Mouse (Mus musculus) T-helper 1 cell (primary cell): ENCODE data around the gene Etl4.

Experiments
- in situ Hi-C: fragments of 300-600 bp; cut with MboI, MseI; formaldehyde crosslinking; loops from one replicate; pipeline ENCODE4 v1.15.1; 2025; ENCODE audit warnings: high pct_unique_total_duplicates

Etl4 gene

DNA sequence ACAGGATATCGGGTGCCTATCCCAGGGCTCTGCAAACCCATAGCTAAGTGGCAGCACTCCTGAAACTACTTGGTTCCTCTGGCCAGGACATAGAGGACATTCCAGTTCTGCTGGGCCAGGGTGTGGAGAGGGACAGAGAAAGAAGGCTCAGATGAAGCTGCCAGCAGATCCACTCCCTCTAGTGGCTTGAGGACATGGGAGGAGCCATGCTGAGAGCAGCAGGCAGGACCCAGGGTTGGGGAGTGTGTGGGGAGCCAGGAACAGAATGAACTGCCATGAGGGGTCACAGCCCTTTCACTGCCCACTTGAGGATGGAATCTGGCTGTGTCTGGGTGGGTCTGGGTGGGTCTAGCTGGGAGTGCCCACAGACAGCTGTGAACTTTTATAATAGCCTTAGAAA lies 784.2 kb downstream of the Etl4 start:
- in situ Hi-C loops = no loop called here

DNA sequence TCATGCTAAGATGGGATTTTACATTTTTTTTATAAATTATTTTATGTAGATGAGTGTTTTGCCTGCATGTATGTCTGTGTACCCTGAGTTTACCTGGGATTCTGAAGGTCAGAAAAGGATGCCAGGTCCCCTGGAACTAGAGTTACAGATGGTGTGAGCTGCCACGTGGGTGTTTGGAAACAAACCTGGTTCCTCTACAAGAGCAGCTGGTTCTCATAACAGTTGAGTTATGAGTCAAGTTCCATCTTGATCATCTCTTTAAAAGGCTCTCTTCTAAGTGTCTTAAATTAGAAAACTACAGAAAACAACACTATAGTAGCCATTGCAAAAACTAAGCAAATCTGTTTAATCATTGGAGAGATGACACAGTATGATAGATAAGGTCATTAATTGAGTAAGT lies 788.1 kb downstream of the Etl4 start:
- in situ Hi-C loops = no loop called here

DNA sequence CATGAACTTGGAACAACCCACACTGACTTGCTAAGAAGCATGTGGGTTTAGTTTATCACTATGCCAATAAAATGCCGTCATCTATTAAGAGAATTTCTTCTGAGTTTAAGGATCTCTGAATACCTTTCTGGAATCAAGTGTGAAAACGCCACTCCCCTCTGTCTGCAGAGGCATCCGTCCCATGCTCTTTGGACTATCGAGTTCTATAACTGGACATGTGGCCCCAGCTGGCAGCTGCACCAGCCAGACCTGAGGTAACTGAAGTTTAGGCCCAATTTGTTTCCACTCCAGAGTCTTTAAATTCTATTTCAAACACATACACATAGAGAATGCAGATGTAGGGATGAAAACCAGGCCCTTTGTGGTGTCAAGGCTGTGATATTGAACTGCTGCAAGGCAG lies 795.5 kb downstream of the Etl4 start:
- in situ Hi-C loops = no loop called here

DNA sequence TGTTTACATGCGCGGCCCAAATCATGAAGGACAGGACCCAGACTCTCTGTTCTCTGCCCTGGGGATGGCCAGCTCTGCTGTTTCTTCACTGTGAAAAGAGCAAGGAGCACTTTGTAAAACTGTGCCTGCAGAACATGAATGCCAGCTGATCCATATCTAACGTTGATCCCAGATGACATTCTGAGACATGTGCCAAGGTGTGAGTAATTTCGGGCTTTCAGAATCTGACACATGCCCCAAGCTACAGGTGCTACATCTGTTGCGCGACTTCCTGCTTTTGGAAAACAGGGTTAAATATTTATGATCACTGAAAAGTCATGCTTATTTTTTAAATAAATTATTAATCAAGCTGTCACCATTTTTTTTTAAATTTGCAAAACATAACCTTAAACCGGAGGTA lies 801.0 kb downstream of the Etl4 start:
- in situ Hi-C loops = no loop called here

DNA sequence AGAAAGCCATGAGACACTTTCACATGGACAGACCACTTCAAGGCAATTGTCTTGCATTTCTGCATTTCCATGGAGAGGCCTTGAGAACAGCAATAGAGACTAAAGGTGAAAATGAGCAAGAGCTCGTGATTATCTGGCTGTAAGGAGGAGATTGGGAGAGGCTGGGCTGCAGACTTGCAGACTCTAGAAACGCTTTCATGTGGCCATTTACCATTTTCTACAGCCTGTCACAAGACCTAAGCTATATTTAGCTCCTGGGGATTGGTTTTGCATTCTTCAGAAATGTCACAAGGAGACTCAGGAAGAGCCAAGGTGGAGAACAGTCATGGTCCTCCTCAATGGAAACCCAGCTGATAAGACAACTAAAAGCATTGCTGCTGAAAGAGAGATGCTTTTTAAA lies 801.4 kb downstream of the Etl4 start:
- in situ Hi-C loops = no loop called here

DNA sequence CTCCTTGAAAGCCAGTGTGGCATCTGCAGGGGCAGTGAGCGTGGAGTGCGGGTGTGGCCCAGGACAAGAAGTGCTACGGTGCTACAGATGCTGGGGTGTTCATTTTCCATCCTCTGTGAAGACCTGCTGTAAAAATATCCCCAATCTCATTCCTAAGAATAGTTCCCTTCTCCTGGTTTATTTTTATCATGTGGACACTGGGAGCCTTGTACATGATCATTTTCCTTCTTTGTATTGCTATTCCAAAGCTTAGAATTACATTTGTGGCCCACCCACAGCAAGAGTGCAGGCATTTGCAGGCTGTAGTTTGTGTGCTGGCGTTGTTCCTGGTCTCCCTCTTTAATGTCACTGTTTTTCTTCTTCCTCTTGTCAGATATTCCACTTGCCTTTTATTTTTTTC lies 809.5 kb downstream of the Etl4 start:
- in situ Hi-C loops = no loop called here

DNA sequence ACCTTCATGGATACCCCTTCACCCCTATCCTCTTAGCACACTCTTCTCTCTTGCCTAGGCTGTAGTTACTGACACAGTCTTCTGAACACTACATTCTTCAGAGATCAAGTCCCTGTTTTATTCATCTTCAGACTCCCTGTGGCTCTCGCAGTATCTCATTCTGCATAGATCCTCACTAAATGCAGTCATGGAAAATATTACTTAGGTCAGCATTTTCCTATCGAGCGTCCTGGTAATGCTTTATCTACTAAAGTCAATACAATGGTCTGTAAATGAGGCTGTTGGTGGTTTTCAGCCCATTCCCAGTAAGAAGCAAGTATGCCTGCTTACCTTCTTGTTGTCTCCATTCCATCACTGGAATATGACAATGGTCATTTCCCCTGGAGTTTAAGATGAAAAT lies 811.5 kb downstream of the Etl4 start:
- in situ Hi-C loops = no loop called here

DNA sequence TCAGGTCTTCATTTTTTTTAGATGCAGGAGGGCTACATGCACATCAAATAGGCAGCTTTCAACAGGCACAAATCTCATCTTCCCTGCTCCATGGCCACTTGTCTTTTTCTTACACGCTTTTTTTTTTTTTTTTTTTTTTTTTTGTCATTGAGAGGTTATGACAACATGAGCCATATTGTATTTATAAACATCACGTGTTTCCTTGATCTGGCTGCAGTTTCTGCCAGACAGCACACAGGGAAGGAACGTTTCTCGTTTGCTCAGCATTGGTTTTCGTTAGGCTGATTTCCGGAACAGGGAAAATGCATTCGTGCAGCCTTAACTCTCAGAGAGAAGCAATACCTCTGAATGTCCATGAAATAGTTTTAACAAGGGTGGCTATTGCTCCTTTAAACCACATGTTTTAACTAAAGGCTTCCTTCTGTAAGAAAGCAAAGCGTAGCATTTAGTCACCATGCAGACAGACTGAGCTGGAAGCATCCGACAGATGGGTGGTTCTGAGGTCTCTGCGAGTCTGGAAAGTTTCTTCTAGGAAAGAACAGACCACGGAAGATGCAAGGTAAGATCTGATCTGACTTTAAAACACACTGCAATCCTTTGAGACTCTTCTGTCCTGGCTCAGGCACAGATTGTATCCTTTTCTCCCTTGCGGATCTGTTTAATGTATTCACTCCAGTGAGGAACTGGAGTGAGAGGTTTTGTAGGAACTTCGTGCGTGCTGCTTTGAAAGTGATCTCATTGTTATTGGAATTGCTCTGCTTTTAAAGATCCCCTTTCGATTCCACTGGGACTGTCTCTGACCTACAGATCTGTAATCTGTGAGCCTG lies 812.8 kb downstream of the Etl4 start:
- in situ Hi-C loops = no loop called here

DNA sequence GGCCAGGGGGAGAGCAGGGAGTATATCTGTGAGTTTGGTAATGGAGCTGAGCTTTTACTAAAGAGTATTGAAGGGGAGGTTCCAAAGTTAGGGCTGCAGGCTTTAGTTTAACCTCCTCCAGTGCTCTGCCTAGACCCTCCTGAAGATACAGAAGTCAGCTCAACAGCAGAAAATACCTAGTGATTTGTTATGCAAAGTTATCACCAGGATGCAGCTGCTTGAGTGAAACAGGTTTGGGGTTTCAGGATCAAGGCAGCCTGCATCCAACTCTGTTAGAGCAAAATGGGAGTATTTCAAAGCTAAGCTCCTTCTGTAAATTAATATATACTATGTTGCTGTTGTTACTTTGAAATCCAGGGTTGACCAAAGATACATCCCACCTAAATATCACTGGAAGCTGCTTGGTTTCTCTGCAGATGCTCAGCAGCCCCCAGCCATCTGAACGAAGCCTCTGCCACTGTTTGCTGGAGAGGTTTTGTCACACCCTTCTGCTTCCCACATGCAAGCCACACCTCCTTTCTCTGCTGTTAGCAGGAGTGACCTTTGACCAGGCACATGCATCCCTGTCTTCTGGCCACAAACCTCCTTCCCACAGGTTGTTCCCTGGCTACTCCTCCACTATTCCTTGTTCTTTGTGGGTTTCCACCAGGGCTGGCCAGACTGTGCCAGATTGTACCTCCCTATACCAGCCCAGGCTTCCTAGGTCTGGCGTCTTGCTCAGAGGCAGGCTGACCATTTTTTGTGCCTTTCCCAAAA lies 814.6 kb downstream of the Etl4 start:
- in situ Hi-C loops = no loop called here

DNA sequence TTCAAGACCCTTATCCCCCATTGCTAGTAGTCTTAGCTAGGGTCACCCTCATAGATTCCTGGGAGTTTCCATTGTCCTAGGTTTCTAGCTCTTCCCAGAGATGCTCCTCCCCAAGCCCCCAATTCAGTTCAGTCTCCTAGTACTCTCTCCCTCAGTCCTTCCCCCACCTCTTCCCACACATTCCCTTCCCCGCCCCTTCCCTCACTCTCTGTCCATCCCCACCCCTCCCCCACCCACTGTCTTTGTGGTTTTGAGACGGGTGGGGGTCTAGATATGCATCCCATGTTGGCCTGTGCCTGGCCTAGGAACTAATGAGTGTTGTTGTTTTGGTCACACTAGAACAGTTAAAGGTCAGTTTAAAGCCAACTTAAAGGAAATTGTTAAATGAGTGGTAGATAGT lies 817.4 kb downstream of the Etl4 start:
- in situ Hi-C loops = no loop called here

DNA sequence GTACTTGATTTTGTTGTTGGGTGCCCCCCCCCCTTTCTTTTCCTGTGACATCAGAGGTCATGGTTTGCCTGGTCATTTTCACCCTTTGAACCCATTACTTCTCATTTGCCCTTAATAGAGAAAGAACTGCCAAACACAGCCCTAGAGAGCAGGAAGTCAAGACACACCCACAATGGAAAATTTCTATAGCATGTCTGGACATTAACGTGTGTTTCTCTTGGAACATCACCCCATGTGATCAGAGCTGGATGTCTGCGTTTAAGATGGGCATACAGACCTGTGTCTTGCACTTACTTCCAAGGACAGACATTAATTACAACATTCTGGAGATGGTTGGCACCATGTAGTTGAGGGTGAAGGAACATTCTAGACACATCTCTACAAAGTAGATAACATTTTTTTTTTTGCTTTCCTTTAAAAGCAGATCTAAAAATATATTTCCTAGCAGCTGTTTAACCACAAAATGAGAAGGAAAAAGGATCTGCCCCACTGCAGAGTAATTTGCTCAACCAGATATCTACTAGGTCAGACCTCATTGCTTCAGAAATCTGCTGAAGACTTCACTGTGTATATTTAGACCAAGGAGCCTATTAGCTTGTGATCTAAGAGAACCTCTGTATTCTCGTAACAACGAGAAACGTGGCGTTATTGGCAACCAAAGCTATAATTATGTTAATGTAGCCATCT lies 818.3 kb downstream of the Etl4 start:
- in situ Hi-C loops = no loop called here

DNA sequence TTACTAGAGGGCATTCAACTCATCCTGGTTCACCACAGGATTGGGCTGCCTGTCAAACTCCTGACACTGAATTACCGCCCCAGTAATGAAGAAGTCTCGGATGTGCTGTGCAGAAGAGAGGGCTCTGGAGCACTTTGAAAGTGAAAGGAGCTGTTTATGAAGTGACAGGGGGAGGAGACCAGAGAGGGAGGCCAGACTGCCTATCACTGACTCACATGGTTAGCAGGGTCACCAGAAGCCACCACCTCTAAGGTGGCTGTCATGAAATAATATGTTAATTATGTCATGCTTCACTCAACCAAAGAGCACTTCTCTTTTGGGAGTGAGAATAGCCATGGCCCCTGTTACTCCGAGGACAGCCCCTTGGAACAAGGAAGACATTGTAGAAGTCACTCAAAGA lies 825.9 kb downstream of the Etl4 start:
- in situ Hi-C loops = no loop called here

DNA sequence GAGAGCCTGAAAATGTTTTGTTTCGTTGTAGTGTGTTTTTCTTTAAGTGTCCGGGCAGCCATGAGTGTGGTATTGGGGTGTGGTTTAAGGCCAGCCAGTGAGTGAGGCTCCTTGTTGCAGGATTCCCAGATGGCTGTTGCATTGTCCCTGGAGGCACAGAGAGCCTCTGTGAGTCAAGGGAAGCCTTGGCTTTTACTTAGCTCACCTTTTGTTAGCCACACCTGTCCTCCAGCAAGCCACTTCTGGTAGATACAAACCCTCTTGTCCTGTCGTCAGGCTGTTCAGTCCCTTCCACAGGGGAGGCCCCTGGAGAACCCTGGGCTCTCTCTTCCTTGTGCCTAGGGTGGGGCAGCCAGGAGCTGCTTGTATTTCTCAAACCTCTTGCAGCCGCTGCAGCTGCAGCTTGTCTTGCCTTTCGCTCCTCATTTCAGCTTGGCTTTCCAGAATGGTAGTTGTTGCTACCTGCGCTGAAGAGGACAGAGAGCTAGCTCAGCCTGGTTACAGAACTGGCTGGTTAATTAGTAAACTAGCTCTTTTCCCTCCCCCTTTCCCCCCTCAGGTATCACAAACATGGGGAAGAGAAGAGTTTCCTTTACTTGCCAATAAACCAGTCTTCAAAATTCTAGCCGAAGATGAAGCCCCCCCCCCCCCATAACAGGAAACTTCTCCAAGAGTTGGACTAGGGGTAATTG lies 826.9 kb downstream of the Etl4 start:
- in situ Hi-C loops = no loop called here

DNA sequence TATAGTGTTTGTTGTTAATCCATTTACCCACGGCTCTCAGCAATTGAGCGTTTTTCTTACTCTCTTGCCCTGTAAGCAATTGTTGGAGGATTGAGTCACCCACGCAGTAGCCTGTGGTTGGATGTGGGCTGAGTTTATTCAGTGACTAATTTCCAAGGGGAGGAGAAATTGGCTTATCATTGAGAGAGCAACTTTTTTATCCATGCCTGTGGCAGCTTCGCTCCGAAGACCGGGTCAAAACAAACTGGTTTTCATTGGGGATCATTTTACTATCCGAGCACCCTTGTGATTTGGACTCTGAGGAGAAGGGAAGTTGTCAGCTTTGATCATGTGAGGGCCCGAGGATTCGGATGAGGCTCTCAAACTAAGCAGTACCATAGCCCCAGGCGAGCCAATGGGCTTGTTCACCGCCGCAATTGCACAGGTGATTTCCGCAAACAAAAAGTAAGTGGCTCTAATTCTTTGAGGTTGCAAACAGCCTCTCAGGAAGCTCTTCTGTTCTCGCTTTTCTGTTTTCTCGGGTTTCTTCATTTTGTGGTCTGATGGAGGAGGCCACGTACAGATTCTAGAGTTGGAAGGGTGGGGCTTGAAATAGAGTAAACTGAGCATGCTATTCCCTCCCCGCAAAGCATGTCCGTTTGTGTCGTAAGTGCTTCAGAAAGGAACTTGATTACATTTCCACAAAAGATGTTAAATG lies 827.7 kb downstream of the Etl4 start:
- in situ Hi-C loops = no loop called here

DNA sequence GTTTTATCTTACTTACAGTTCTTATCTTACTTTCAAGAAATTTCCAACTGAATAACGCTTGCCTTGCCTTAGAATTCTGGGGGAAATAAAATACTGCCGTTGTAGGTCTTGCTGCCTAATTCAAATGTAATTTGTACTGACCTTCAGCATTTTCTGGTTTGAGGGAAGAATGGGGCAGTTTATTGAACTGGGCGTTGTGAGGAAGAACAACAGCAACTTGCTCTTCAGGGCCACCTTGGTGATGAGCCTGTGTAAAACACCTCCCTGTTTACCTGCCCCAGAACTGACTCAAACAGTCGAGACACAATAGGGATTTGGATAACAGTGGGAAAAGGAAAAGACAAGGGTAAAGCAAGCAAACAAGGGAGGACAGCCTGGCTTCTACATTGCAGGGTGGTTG lies 828.3 kb downstream of the Etl4 start:
- in situ Hi-C loops = no loop called here

DNA sequence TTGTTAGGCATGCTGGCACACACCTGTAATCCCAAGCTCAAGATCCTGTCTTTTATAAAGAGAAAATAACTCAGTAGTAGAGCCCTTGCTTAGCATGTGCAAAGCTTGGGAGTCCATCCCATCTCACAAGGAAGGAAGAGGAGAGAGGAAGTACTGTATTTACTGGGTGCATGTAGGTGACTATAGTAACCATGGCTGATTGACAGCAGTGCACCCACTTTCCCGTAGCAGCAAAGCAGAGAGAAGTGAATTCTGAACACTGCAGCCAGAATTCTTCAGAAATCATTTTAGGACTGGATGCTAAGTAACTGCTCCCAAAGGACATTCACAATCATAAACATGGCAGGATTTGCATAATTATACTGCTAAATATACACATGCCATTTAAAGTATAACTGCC lies 838.1 kb downstream of the Etl4 start:
- in situ Hi-C loops = no loop called here

DNA sequence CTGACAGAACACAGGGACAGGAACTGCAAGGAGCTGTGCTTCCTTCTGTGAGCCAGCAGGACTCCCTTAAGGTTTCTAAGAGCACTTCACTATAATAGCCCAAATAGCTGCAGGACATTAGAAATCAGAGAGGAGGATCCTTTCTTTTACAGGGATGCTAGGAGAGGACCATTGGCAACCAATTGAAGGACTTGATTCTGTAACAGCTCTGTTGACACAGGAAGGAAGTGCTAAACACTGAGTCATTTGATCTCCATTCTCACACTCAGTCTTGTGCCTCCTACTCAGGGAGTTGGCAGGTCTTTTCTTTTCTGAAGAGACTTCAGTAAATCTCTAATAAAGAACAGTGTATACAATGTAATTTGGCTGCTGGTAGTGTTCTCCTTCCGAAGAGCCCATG lies 838.9 kb downstream of the Etl4 start:
- in situ Hi-C loops = no loop called here

DNA sequence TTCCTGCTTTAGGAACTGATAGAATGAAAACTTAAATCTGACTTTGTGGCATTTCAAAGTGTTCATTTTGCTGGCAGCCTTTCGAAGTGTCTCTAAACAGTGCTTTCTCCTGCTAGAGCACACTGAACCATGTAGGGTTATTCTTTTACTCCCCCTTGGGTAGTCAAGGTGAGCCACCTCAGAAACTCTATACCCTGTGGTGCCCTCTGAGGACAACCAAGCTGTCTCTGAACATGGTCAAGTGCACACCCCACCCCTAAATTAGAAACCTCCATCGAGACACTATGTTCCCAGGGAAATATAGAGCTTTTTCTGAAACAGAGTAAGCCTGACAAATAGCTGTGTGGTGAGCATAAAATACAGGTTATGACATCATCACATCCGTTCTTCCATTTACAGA lies 840.1 kb downstream of the Etl4 start:
- in situ Hi-C loops = loop anchor here (10.0 kb wide), 1 partner anchor 905 kb away; no protein-coding TSS in a partner anchor

DNA sequence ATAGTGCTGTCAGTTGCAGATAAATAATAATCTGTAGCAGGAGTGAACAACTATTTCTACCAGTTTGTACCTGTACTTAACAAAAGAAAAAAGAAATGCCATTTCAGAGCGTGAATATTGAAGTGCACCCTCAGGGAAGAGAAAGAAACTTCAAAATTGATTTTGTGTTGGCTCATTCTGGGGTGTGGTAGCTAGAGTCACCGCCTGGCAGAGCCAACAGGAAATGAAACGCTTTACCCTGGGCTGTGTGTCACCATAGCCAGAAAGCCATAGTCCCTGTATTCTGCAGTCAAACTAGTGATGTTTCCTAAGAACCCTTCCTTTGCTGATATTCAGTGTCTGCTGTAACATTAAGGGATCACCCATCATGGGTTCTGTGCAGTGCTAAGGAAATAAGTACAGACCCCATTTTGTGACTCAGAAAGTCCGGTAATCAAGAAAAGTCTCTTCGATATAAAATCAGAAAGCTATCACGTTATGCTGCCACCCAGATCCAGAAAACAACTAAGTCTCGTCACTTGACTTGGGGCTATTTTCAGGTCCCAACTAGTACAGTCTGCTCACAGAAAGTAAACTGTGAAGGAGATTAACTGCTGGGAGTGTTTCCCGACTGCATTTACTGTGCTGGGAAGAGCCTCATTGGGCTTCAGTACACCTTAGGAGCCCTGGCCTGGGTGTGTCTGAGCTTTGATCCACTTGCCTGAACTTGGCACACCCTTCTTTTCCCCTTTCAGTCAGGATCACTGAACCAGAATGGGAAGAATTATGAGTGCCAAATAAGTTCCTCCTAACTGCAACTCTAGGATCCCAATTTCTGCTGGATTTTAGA lies 843.9 kb downstream of the Etl4 start:
- in situ Hi-C loops = loop anchor here (10.0 kb wide), 1 partner anchor 909 kb away; no protein-coding TSS in a partner anchor

DNA sequence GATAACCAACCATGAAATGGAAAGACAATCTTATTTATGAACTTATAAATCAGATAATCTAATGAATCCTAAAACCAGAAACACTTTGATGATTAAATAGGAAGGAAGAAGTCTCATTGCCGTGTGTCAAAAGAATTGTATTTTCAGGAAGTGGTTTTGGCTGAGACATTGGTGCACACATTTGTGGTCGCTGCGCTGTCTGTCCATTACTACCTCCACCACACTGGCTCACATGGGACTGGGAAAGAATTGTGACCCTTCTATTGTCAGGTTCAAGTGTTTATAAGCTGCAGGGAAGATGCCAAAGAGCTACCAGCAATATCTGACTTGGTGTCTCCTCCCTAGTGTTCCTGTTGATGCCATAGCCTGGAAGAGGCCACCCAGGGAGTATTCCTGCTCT lies 847.4 kb downstream of the Etl4 start:
- in situ Hi-C loops = loop anchor here (10.0 kb wide), 1 partner anchor 912 kb away; no protein-coding TSS in a partner anchor
